Mouse (Mus musculus) heart, postnatal 4 days (tissue): ENCODE results near the gene Nrarp. TPM values are rescaled to one million over a fixed set of nuclear protein-coding genes. Genes with fewer than 3 reads are reported as not detected.

Experiments used
- DNase-seq: peaks from one replicate; pipeline ENCODE4 v3.0.0; 2021
- total RNA-seq, 2 experiments: library from RNA; stranded (reverse); gene quantifications; 2 replicates each; pipeline ENCODE4 v1.2.3; 2021

The Nrarp gene
- 10 to 100 TPM; 31.2 to 33.4 TPM for total RNA-seq

DNA sequence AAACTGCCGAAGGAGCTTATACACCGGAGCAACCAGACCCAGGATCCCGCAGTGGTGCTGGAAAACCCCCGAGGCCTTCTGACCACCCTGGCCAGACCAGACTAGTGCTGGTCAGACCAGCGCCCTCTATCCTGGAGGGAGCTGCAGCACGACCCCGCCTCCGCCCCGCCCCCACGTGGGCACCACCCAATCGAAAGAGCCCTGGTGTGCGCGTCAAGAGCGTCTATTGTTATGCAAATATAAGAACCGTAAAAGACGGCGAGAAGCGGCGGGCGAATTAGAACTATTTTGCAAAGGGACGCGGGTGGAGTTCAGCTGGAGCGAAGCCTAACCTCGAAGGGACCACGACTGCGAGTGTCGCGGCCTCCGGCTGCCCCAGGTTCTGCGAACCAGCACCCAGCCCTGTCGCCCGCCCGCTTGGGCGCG lies at the start of gene Nrarp:
Nrarp (plus strand) TSS at position 281 of the 426 bp plus-strand sequence.
- peak; percentile 96 for DNase-seq

GRCm38 (mm10) chr2:25131601-25132000 lies 49.0 kb upstream of the Nrarp start:
- DNase-seq = no peak

- DNase-seq = peak; percentile 3
Observed at GRCm38 (mm10) chr2:25137832-25138231, 42.7 kb upstream of the Nrarp start.

DNA sequence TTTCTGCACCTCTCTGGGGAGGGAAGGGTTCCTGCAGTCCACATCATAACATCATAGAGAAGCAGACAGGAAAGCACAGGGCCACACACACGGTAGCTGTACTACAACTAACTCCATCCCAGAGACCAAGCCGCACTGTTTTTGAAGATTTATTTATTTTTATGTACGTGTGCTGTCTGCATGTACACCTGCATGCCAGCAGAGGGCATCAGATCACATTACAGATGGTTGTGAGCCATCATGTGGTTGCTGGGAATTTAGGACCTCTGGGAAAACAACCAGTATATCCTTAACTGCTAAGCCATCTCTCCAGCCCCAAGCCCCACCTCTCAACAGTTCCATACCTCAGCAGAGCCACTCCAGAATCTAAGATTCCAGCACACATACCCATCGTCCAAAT lies 39.4 kb upstream of the Nrarp start:
- peak; percentile 3 for DNase-seq

GRCm38 (mm10) chr2:25141921-25142320 lies 38.6 kb upstream of the Nrarp start:
- no peak for DNase-seq

GRCm38 (mm10) chr2:25145346-25145745 lies 35.2 kb upstream of the Nrarp start:
- peak; percentile 75 for DNase-seq

- DNase-seq = no peak
Observed at GRCm38 (mm10) chr2:25147398-25147797, 33.2 kb upstream of the Nrarp start.

DNA sequence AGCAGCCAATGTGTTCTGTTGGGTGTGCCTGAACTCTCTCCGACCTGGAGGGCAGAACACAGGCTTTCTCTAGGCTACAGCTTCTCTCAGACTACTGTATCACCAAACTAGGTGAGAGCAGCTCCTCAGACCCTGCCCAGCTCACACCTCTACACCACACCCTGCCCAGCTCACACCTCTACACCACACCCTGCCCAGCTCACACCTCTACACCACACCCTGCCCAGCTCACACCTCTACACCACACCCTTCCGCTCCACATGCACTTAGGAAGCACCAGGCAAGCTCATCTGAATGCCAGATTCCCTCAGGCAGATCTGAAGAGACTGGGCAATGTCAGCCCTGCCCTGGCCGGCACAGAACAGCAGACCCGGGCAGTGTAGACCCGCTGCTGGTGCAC lies 32.7 kb upstream of the Nrarp start:
- no peak for DNase-seq

DNA sequence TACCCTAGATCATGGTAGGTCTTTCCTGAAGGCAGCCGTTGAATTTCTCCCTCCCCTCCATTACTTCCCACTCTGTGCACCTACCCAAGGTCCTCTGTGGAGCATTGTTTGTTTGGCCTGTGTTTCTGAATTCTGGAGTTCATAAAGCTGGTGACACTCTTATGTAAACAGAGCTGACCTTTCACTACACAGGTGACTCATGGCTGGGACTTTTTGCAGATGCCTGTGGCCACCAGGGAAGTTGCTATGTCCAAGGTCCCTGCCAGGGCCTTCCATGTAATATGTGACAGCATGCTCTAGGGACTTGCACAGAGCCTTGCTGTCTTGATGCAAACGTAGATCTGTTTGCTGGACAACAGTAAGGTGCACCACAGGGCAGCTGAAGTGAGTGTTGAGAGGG lies 30.9 kb upstream of the Nrarp start:
- no peak for DNase-seq

- DNase-seq = no peak
Observed at GRCm38 (mm10) chr2:25151280-25151956, 29.1 kb upstream of the Nrarp start.

GRCm38 (mm10) chr2:25156177-25156576 lies 24.4 kb upstream of the Nrarp start:
- no peak for DNase-seq

- DNase-seq = no peak
Observed at GRCm38 (mm10) chr2:25156990-25157389, 23.6 kb upstream of the Nrarp start.

DNA sequence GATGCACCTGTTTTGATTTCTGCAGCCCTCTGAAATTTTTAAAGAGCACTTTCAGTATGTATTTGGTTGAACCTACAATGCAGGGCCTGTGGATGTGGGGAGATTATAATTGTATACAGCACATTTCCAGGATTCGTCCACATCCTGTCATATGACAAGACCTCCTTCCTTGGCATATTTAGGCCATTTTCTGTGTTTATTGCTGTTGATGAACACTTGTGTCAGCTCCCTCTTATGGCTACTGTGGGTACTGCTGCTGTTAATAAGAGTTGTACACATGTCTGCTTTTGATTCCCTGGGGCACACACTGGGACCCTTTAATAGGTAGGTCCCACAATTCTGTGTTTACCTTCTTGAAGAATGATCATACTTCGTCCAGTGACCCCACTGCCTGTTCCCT lies 22.9 kb upstream of the Nrarp start:
- DNase-seq = peak; percentile 70

DNA sequence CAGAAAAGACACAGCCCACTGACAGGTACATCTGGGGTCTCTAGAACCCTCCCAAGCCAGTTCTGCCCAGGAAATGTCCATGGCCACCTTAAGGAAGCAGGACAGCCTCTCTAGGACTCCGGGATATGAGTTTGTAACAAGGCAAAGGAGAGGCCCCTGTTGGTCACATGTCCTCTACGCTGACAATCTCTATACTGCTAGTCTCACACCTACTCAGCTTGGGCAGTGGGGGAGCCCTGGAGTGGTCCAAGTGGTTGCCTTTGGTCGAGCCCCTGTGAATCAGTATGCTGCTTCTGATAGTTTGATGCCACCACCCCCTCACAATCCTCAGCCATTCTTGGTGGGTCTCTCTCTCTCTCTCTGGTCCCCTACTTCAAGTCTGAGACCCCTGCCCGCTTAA lies 13.1 kb upstream of the Nrarp start:
- DNase-seq = no peak

DNA sequence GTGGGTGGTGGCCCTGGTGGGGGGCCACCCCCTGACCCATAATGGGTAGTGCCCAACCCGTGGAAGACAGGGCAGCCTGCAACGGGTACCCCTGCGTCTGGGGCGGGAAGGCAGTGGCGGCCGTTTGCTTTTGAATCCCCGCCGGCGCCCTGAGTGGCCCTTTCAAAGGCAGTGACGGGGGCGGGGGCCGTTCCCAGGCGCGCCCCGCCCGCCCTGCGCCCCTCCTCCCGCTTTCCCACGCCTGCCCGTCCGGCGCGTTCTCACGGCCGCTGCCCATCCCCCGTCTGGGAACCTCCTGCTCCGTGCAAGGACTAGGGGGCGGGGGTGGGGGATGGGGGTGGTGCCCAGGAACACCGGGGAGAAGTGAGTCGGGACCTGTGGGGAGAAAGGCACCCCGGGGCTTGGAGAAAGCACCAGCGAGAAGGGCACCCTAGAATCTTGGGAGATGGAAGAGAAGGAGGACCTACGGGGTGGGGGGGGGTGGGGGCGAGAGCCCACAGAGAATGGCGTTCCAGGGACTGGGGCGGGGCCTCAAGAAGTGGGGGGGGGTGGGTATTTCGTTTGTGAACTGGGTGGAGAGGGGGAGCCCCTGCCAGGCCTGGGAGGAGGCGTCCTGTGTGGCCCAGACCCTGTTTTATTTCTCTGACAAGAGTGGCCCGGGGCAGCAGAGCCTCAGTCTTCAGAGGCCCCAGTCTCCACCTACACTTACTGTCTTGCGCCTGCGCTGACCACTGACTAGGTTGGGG lies 12.5 kb upstream of the Nrarp start:
- peak; percentile 86 for DNase-seq

DNA sequence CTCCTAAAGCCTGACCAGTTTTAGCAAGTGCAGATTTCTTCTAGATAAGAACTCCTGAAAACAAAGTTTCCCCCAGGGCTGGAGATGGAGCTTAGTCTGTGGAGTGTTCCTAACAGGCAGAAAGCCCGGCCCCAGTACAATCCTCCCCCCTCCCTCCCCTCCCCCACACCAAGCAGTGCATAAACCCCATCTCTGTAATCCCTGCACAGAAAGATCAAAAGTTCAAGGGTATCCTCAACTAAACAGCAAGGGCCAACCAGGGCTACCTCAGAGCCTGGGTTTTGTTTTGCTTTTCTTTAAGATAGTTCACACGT lies 11.9 kb upstream of the Nrarp start:
- no peak for DNase-seq

- DNase-seq = no peak
Observed at GRCm38 (mm10) chr2:25169778-25170177, 10.8 kb upstream of the Nrarp start.

GRCm38 (mm10) chr2:25170326-25171100 lies 10.0 kb upstream of the Nrarp start:
- DNase-seq = no peak

- DNase-seq = no peak
Observed at GRCm38 (mm10) chr2:25171101-25171768, 9.3 kb upstream of the Nrarp start.

DNA sequence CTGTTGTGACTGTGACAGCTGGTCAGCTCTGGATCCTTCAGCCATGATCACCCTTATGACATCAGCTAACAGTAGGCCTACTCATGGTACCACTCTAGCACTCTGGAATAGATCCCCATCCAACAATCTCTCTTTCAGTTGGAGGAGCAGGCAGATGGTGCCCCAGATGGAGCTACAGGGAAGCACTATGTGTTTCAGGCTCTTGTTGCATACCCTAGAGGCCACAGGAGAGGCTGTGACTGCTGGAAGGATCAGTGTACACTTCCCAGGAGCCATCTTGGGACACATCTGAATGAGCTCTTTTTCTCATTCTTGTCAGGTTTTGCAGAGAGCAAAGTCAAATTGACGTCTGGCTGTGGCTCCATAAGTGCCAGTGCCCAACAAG lies 8.8 kb upstream of the Nrarp start:
- DNase-seq = no peak

GRCm38 (mm10) chr2:25172629-25173028 lies 7.9 kb upstream of the Nrarp start:
- no peak for DNase-seq

DNA sequence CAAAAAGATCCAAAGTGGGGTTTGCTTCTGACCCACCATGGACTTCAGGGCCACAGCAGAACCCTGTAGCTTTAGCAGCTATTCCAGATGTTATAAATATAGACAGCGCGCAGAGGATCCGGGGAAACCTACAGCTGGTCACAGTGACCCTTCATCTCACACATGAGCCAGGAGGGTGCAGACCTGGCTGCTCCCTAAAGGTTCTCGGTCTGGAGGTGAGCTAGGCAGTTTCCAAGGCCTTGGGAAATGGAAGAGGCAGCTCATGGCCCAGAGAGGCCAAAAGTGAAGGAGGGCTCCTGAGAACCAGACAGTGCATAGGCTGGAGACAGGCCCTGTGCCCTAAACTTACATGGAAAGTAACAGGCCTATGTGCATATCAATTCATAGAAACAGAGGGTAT lies 6.7 kb upstream of the Nrarp start:
- no peak for DNase-seq
